Mouse (Mus musculus) heart, postnatal 10 days (tissue): Measurements from ENCODE around the gene Abcc3. TPM values are rescaled to one million over a fixed set of nuclear protein-coding genes. Genes with fewer than 3 reads are reported as not detected.

Experiments used
- DNase-seq, 2 experiments: peaks; one replicate each; pipeline ENCODE4 v3.0.0; 2021
- intact Hi-C: fragments of 180-260 bp; cut with DNase I; formaldehyde crosslinking; loops from one replicate; pipeline ENCODE4 v1.15.1; 2025
- total RNA-seq, 2 experiments: library from RNA; stranded (reverse); gene quantifications; 2 replicates each; pipeline ENCODE4 v1.2.3; 2021

Gene Abcc3
- total RNA-seq, 2 experiments from 2014 or later, result 2.8 TPM

DNA sequence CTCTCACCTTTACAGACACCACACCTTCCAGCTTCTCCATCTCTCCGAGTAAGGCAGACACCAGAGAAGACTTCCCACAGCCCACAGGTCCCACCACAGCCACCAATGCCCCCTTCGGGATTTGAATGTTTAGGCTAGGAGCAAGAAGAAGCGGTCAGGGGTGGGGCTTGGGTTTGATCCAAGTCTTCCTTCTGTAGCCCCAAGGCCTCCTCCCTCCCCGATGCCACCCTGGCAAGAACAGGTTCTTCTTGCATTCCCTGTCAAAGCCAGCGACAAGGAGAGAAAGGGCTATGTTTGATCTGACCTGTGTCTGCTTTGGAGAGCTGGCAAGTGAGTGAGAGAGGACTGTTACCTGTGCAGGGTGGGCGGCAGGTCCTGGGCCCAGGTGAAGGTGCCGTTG, 29.1 kb downstream of the Abcc3 start:
- intact Hi-C loops, result no loop called here
- no peak for DNase-seq

DNA sequence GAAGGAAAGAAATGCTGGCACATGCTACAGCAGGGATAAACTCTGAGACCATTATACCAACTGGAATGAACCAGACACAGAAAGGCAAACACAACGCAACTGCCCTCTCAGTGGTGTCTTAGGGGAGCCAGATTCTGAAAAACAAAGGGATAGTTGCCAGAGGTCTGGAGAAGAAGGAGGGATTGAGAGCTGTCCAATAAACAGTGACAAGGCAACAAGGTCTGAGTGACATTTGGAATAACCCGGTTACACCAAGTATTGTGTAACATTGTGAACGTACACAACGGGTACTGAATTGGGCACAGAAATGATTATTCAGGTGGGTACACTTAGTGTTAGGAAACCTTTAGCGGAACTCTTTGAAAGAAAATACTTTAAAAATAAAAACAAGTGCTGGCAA, 30.7 kb downstream of the Abcc3 start:
- DNase-seq, result no peak
- intact Hi-C loops, result no loop called here

GRCm38 (mm10) chr11:94361166-94361870, 31.5 kb downstream of the Abcc3 start:
- intact Hi-C loops, result no loop called here
- no peak for DNase-seq

DNA sequence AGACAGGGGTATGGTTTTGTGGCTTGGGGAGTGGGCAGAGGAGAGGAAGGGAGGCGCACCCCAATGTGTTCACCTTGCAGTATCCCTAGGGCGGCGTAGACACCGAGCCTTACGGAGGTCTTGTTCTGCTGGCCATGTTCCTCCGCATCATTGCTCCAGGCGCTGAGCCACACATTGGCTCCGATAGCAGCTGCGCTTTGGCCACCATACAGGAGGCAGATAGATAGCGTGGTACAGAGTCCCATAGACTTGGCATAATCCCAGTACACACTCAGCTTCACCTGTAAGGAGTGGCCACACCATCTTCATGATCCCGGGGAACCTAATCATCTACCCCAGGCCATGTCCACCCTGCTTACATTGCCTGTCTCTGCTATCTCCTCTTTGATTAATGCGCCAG, 33.6 kb downstream of the Abcc3 start:
- no peak for DNase-seq
- intact Hi-C loops, result no loop called here

DNA sequence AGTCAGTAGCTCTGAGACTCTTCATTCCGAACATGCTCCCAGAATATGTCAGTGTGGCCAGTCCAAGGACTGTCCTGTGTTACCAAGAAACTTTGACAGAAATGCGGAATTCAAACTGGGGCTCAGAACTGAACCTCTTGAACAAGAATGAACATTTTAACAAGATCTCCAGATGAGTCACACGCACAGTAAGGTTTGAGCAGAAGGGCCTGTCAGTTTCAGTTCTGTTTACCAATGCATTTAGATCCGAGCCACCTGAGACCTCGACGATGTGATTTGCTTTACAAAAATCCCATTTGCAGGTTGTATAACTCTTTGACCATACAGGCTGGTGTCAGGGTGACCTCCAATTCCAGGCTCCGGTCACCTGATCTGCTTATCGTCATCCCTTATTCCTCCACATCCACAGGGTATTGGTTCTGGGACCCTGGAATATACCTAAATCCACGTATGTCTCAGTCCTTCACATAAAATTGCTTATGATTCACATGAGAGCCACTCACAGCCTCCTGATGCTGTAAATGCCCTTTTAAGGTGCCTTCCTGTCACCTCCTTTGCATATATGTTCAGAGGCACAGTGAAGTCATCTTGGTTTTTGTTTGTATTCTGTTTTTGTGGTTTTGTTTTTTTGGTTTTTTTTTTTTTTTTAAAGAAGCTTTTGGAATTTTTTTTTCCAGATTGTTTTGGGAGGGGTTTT, 37.1 kb downstream of the Abcc3 start:
- no peak for DNase-seq

GRCm38 (mm10) chr11:94351094-94351493, 41.7 kb downstream of the Abcc3 start:
- intact Hi-C loops, result no loop called here
- DNase-seq, result no peak

More for the DNA sequence above, 37.1 kb downstream of the Abcc3 start:
- intact Hi-C loops, result loop anchor here (2.0 kb wide), 1 partner anchor 37 kb away; the partner anchor contains the start of gene Abcc3

DNA sequence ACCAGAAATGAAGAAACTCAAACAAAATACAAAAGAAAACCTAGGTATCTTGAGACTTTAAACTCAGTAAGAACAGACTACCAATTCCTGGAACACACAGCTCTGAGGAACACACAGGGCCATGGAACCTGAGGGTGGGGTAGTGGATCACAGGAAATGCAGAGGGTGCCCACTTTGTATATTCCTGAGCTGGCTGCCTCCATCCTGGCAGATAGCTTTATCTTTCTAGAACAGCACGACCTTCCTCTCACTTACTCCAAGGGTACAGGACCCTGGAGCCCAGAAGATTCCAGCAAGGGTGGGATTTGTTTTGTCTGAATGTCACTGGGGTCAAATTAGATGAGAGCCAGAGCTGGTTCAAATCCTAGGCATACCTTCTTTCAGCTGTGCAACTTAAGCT, 42.5 kb downstream of the Abcc3 start:
- intact Hi-C loops, result no loop called here
- no peak for DNase-seq

GRCm38 (mm10) chr11:94349839-94350238, 43.0 kb downstream of the Abcc3 start:
- intact Hi-C loops, result no loop called here
- no peak for DNase-seq

DNA sequence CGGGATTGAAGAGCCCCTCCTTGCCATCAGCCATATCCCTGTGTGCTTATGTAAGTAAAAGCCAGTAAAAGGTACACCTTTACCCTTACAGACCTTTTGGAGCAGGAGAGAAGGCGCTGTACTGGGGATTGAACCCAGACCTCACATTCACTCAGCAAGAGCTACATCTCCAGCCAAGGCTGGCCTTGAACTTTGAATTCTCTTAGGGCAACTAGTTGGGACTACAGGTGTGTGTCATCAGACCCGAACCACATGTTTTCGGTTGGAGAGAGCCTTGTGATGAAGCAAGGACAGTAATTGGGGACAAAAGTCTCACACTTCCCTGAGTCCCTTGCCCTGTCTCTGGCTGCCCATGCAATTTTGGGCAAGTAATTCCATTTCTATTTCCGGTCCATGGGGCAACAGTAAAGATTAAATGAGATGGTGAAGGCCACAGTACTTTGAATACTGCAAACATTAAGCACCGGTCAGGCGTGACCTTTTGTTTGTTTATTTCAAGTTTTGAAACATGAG, 45.7 kb downstream of the Abcc3 start:
- no peak for DNase-seq
- intact Hi-C loops, result no loop called here

DNA sequence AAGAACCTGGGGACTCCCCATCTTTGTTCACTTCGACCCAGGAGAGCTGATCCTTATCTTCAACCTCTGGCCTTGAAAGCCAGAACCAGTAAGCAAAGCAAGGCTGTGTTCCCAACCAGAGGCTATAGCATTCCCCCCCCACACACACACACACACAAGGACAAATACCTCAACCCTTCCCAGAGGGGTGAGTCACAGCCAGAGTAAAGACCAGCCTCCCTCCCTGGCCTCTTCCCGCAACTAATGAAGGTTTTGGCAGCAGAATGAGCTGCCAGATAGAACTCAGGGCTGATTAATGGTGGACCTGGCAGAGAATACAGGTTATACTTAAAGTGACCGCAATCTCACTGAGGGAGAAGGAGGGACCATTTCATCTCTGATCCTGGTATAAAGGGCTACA, 46.2 kb downstream of the Abcc3 start:
- intact Hi-C loops, result no loop called here
- peak; percentile 42 to 43 for DNase-seq

- no peak for DNase-seq
- intact Hi-C loops, result no loop called here
Observed at GRCm38 (mm10) chr11:94345926-94346325, 46.9 kb downstream of the Abcc3 start.

DNA sequence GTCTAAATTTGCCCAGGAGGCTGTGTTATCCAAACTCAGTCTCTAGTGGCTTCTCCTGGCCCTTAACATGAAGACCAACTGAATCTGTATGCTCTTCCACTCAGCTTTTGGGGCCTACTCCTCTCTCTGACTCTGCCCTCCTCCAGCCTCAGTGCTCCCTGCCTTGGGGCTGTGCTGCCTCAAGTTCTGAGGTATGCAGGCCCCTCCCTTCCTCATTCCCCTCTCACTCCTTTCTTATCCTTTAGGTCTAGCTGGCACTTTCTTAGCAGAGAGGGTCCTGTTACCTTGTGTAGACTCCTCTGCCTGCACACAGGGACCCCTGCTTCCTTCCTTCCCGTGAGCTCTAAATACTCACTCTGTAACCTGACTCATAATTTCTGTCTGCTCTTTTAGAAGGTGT, 48.3 kb downstream of the Abcc3 start:
- intact Hi-C loops, result no loop called here
- DNase-seq, result no peak

- no peak for DNase-seq
- intact Hi-C loops, result no loop called here
Observed at GRCm38 (mm10) chr11:94343955-94344358, 48.8 kb downstream of the Abcc3 start.

DNA sequence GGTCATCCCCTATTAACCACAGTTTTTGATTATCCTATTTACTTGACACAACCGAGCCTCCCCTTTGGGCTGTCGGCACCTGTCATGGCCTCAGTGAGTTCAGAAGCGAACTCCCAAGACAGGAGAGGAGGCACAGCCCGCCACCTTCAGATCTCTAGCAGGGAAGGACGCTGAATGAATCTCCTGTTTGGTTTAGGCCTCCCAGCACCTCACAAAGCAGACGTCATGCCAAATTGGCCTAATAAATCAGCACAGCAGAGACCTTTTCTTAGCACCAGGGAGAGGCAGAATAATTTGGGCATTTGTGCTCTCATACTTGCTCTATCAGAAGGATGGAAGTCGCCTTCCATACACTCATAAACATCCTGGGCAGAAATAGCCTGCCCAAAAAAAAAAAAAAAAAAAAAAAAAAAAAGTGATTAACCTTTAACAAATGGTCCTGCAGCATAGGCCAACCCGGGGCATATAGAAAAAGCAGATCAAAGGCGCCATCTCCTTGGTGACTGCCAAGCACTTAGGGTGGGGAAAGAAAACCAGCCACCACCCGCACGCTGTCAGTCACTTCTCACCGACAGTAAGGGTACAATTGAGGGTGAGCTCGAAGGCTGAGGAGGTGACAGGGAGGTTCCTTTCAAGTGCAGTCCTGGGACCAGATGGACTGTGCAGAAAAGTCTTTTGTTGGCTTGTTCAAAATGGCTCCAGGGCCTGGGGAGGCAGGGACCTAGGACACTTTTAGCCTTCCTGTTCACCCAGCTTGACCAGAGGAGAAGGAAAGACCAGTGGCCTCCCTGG, 50.5 kb downstream of the Abcc3 start:
- intact Hi-C loops, result no loop called here
- DNase-seq, result no peak

- intact Hi-C loops, result loop anchor here (2.0 kb wide), 2 partner anchors 64 to 146 kb away; partner anchors contain the start of gene Spata20
Observed at GRCm38 (mm10) chr11:94340948-94341933, 51.6 kb downstream of the Abcc3 start.

GRCm38 (mm10) chr11:94339732-94340585, 52.8 kb downstream of the Abcc3 start:
- peak; percentile 63 to 69 for DNase-seq
- intact Hi-C loops, result loop anchor here (2.0 to 5.0 kb wide), 3 partner anchors 65 to 202 kb away; partner anchors contain the start of gene Spata20

More at GRCm38 (mm10) chr11:94340948-94341933, 51.6 kb downstream of the Abcc3 start:
- DNase-seq, result no peak

- DNase-seq, result no peak
- intact Hi-C loops, result loop anchor here (5.0 kb wide), 1 partner anchor 204 kb away; no protein-coding TSS in a partner anchor
Observed at GRCm38 (mm10) chr11:94338347-94338746, 54.5 kb downstream of the Abcc3 start.

- intact Hi-C loops, result loop anchor here (5.0 kb wide), 1 partner anchor 206 kb away; no protein-coding TSS in a partner anchor
- no peak for DNase-seq
Observed at GRCm38 (mm10) chr11:94336551-94336950, 56.2 kb downstream of the Abcc3 start.
